Mouse (Mus musculus) CH12.LX (cell line): ENCODE measurements around the gene Kctd17. TPM values are rescaled to one million over a fixed set of nuclear protein-coding genes. Genes with fewer than 3 reads are reported as not detected.

Experiments
- DNase-seq: peaks from one replicate; pipeline ENCODE4 v3.0.0-alpha.2; 2013; ENCODE audit errors: extremely low read depth
- H3K27ac ChIP-seq: 2 replicates; pipeline ENCODE4 v1.5.1; 2012; ENCODE audit warnings: low read depth, mild to moderate bottlenecking, control low read depth, moderate library complexity; ENCODE audit not compliant: insufficient read depth
- H3K27me3 ChIP-seq: replicated peaks from 2 replicates; pipeline ENCODE3; 2012; ENCODE audit warnings: inconsistent platforms
- H3K36me3 ChIP-seq, 2 experiments: replicated peaks in 1 of 2; 2 replicates each; pipeline versions ENCODE3 to v1.6.1; 2012; ENCODE audit warnings: inconsistent platforms in 1 of 2, low read length in 1 of 2, mild to moderate bottlenecking in 1 of 2, mixed read lengths in 1 of 2, moderate library complexity in 1 of 2; ENCODE audit not compliant: control insufficient read depth in 1 of 2, insufficient read depth in 1 of 2
- H3K4me1 ChIP-seq, 2 experiments: 2 replicates each; pipeline ENCODE4 v1.6.1; 2012; ENCODE audit warnings: inconsistent platforms in 1 of 2, moderate library complexity in 1 of 2; ENCODE audit not compliant: insufficient read depth in 2 of 2, control insufficient read depth in 1 of 2
- H3K4me2 ChIP-seq: 2 replicates; pipeline ENCODE4 v1.6.1; 2012; ENCODE audit warnings: low read depth, mild to moderate bottlenecking, control low read depth; ENCODE audit not compliant: poor library complexity, insufficient read depth, severe bottlenecking
- H3K4me3 ChIP-seq, 3 experiments: fragments of 150-350 bp in 1 of 3; sonication (generic) in 1 of 3; replicated peaks in 1 of 3; 2 replicates each; pipeline versions ENCODE3 to v1.5.1; 2011 to 2012; ENCODE audit warnings: low read depth in 2 of 3, low read length in 2 of 3, mild to moderate bottlenecking in 2 of 3, moderate library complexity in 2 of 3, control low read depth in 1 of 3, improper control_type of control experiment in 1 of 3, inconsistent platforms in 1 of 3, mixed read lengths in 1 of 3; ENCODE audit not compliant: poor library complexity in 1 of 3
- H3K79me2 ChIP-seq: replicated peaks from 2 replicates; pipeline ENCODE4 v1.6.1; 2012; ENCODE audit warnings: mild to moderate bottlenecking, moderate library complexity; ENCODE audit not compliant: control insufficient read depth, poor library complexity, insufficient read depth, severe bottlenecking; ENCODE audit errors: extremely low read depth
- H3K9ac ChIP-seq: 2 replicates; pipeline ENCODE4 v1.6.1; 2012; ENCODE audit warnings: low read depth, mild to moderate bottlenecking, control low read depth, moderate library complexity; ENCODE audit not compliant: insufficient read depth
- H3K9me3 ChIP-seq: replicated peaks from 2 replicates; pipeline ENCODE3; 2012; ENCODE audit warnings: low read length, inconsistent platforms, mixed read lengths
- CHD1 ChIP-seq: IDR thresholded peaks from 2 replicates; pipeline ENCODE4 v1.6.1; 2012; ENCODE audit warnings: low read depth, low read length, improper control_type of control experiment, inconsistent platforms
- CHD2 ChIP-seq: IDR thresholded peaks from 2 replicates; pipeline ENCODE4 v1.6.1; 2011; ENCODE audit warnings: low read length, improper control_type of control experiment
- CTCF ChIP-seq, 2 experiments: IDR thresholded peaks in 1 of 2; conservative IDR thresholded peaks in 1 of 2; 2 replicates each; pipeline ENCODE4 v1.5.1; 2011 to 2012; ENCODE audit warnings: low read depth in 2 of 2, low read length in 2 of 2, improper control_type of control experiment in 1 of 2, inconsistent platforms in 1 of 2, mild to moderate bottlenecking in 1 of 2, moderate library complexity in 1 of 2
- E2F4 ChIP-seq: IDR thresholded peaks from 2 replicates; pipeline ENCODE4 v1.6.1; 2011; ENCODE audit warnings: low read depth, low read length, improper control_type of control experiment; ENCODE audit not compliant: insufficient replicate concordance
- EP300 ChIP-seq: IDR thresholded peaks from 2 replicates; pipeline ENCODE4 v1.6.1; 2011; ENCODE audit warnings: low read length, improper control_type of control experiment
- ETS1 ChIP-seq: conservative IDR thresholded peaks from 2 replicates; pipeline ENCODE4 v1.6.1; 2012; ENCODE audit warnings: low read depth, mild to moderate bottlenecking, inconsistent platforms, low read length, improper control_type of control experiment, moderate library complexity
- IRF4 ChIP-seq: IDR thresholded peaks from 2 replicates; pipeline ENCODE4 v1.6.1; 2014; ENCODE audit warnings: low read depth, mild to moderate bottlenecking, inconsistent platforms, low read length, improper control_type of control experiment
- JUND ChIP-seq: conservative IDR thresholded peaks from 2 replicates; pipeline ENCODE4 v1.6.1; 2011; ENCODE audit warnings: low read depth, low read length, improper control_type of control experiment
- MAZ ChIP-seq: IDR thresholded peaks from 2 replicates; pipeline ENCODE4 v1.6.1; 2012; ENCODE audit warnings: low read depth, mild to moderate bottlenecking, inconsistent platforms, low read length, improper control_type of control experiment, moderate library complexity
- MEF2A ChIP-seq: IDR thresholded peaks from 2 replicates; pipeline ENCODE4 v1.6.1; 2014; ENCODE audit warnings: low read depth, mild to moderate bottlenecking, inconsistent platforms, low read length, improper control_type of control experiment, borderline replicate concordance
- MYC ChIP-seq: IDR thresholded peaks from 2 replicates; pipeline ENCODE4 v1.6.1; 2011; ENCODE audit warnings: low read depth, mild to moderate bottlenecking, improper control_type of control experiment, low read length
- NELFE ChIP-seq: IDR thresholded peaks from 2 replicates; pipeline ENCODE4 v1.6.1; 2011; ENCODE audit warnings: low read depth, low read length, improper control_type of control experiment
- POLR2AphosphoS2 ChIP-seq: IDR thresholded peaks from 2 replicates; pipeline ENCODE4 v1.6.1; 2011; ENCODE audit warnings: low read depth, low read length, improper control_type of control experiment
- RAD21 ChIP-seq: IDR thresholded peaks from 2 replicates; pipeline ENCODE4 v1.6.1; 2011; ENCODE audit warnings: low read depth, mild to moderate bottlenecking, low read length, improper control_type of control experiment, moderate library complexity
- SIN3A ChIP-seq: IDR thresholded peaks from 2 replicates; pipeline ENCODE4 v1.6.1; 2012; ENCODE audit warnings: low read length, improper control_type of control experiment, inconsistent platforms
- SMC3 ChIP-seq: IDR thresholded peaks from 2 replicates; pipeline ENCODE4 v1.6.1; 2011; ENCODE audit warnings: low read depth, low read length, improper control_type of control experiment
- UBTF ChIP-seq: IDR thresholded peaks from 2 replicates; pipeline ENCODE4 v1.6.1; 2012; ENCODE audit warnings: low read depth, mild to moderate bottlenecking, inconsistent platforms, low read length, improper control_type of control experiment, moderate library complexity
- USF1 ChIP-seq: IDR thresholded peaks from 2 replicates; pipeline ENCODE4 v1.6.1; 2014; ENCODE audit warnings: low read depth, mild to moderate bottlenecking, inconsistent platforms, low read length, improper control_type of control experiment
- ZC3H11A ChIP-seq: IDR thresholded peaks from 2 replicates; pipeline ENCODE4 v1.6.1; 2012; ENCODE audit warnings: low read depth, mild to moderate bottlenecking, inconsistent platforms, low read length, improper control_type of control experiment
- dilution Hi-C: fragments of 300-500 bp; cut with MboI; formaldehyde crosslinking; loops from 2 replicates; pipeline ENCODE4 v1.14.3; 2020; ENCODE audit warnings: low sequenced_read_pairs; ENCODE audit not compliant: extremely low pct_unique_long_range_greater_than_20kb, extremely low pct_ligation_motif_present
- in situ Hi-C: fragments of 300-500 bp; cut with MboI; formaldehyde crosslinking; loops from 3 replicates; pipeline ENCODE4 v1.14.3; 2019; ENCODE audit warnings: low sequenced_read_pairs, low pct_ligation_motif_present, low pct_unique_long_range_greater_than_20kb, mixed read lengths
- polyA plus RNA-seq: library from polyadenylated mRNA; unstranded; fragments of >175 nt; gene quantifications from 2 replicates; pipeline ENCODE4 v1.2.1, GENCODE M21; 2012; ENCODE audit warnings: low read depth; ENCODE audit not compliant: insufficient read length
- total RNA-seq, 2 experiments: library from RNA; depleted of rRNA; stranded (reverse); fragments of 300-350 nt in 1 of 2; fragments of >200 nt in 1 of 2; gene quantifications; 2 replicates each; pipeline ENCODE4 v1.2.3; 2012 to 2014

Gene Kctd17
- total and polyA plus RNA-seq, 3 experiments: not detected

DNA sequence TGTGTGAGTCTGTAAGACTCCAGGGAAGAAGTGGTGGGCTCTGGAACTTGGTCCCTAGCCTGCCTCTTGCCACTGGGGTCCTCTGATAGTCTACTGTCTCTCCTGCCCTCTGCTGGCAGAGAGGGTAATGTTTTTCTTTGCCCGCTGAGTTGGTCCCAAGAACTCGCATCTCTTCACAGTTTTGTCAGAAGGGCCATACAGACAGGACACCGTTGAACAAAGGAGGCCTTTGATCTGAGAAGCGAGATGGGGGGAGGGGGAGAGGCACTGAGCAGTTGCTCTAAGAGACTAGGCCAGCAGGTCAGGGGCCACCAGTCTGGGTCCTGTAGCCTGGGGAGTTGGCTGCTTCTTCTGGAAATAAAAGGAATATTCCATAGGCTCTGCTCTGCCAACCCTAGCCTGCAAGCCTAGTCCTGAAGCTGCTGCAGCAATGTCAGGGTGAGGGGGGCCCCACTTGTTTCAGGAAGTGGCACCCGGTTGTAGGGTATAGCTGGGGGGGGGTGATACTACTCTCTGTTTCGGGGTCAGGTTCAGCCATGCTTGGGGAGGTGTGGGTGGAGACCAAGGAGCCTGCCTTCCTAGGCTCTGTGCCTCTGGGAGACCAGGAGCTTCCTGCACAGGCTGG lies 6.6 kb downstream of the Kctd17 start:
- no peak overlapping the region for H3K9ac ChIP-seq
- no peaks in the 10 kb centered on the region for H3K79me2 ChIP-seq
- peak; percentile 47 for DNase-seq

GRCm38 (mm10) chr15:78435681-78436080 lies 7.3 kb downstream of the Kctd17 start:
- dilution Hi-C loops (no loop called here), in situ Hi-C loops (loop anchor here (25.0 kb wide), 1 partner anchor 302 kb away; no protein-coding TSS in a partner anchor)
- Histone ChIP-seq H3K4me2 (no peak overlapping the region), H3K9me3 (no peaks in the 10 kb centered on the region), H3K9ac (no peak overlapping the region), H3K4me1 (peaks cover 20 to 48% of the 10 kb centered on the region in 2 experiments), H3K27ac (no peak overlapping the region), H3K79me2 (no peaks in the 10 kb centered on the region), H3K36me3 (no peaks in the 10 kb centered on the region), H3K27me3 (peaks cover 54% of the 10 kb centered on the region), H3K4me3 (no peak overlapping the region)
- TF ChIP-seq EP300 (no peak), USF1 (0 out of 2 replicates have a peak, but pooled peaks have one; percentile 9), UBTF (no peak)
- DNase-seq: no peak

More for the DNA sequence above, 6.6 kb downstream of the Kctd17 start:
- Histone ChIP-seq H3K4me2 (no peak overlapping the region), H3K27ac (no peak overlapping the region), H3K4me3 (no peak overlapping the region), H3K9me3 (no peaks in the 10 kb centered on the region), H3K36me3 (no peaks in the 10 kb centered on the region), H3K4me1 (peaks cover 21 to 48% of the 10 kb centered on the region in 2 experiments), H3K27me3 (peaks cover 54% of the 10 kb centered on the region)
- dilution Hi-C loops: no loop called here
- TF ChIP-seq CTCF (conservative IDR thresholded peaks at IDR 0.05 in 1 of 2, IDR thresholded peaks at IDR 0.05 in 1 of 2; ENCODE audit: low read depth in 2 of 2, low read length in 2 of 2) (peak; percentile 59 to 73), SIN3A (no peak), E2F4 (no peak), RAD21 (peak; percentile 57), CHD1 (no peak), ZC3H11A (no peak), SMC3 (peak; percentile 62), JUND (no peak)
- in situ Hi-C loops: loop anchor here (25.0 kb wide), 1 partner anchor 302 kb away; no protein-coding TSS in a partner anchor

DNA sequence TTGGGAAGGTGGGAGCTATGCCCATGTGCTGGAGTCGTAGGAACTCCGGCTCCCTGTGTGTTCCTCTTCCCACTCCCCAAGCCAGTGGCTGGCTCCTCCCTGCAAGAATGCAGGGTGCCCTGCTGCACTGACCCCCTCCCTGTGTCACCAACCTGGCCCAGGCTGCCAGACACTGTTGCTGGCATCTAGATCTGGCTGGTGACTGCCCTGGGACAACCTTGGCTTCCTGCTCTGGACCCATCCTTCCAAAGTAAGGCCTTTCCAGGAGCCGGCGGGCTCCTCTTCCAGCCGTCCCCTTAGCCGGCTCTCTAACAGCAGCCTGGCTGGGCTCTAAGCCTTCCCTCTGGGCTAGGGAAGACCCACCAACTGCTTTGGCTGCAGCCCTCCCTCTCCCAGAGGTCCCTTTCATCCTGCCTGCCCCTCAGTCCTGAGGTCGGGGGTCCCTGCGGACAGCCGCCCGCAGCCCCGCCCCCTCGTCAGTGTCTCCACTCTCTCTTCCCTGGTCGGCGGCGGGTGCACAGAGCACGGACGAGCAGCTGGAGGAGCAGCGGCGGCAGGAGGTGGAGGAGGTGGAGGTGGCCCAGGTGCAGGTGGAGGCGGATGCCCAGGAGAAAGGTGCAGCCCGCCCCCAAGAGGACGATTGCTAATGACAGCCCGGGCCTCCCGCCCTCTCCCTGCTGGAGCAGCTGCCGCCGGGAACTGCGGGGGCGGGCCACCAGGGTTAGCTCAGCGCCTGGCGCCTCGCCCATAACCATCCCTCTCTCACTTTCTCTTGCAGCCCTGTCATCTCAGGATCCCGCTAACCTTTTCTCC lies 8.2 kb downstream of the Kctd17 start:
- H3K36me3 ChIP-seq: no peaks in the 10 kb centered on the region
- no peak for DNase-seq
- peak overlapping the region in 1 of 3 experiments; percentile 6 for H3K4me3 ChIP-seq
- H3K4me2 ChIP-seq: peak overlapping the region; percentile 42; the same call in 1 of the 2 replicates
- dilution Hi-C loops: no loop called here
- H3K27me3 ChIP-seq: peaks cover 59% of the 10 kb centered on the region
- TF ChIP-seq CHD2: no peak
- TF ChIP-seq CHD1: no peak
- TF ChIP-seq IRF4: no peak
- no peak for TF ChIP-seq NELFE
- TF ChIP-seq MAZ: no peak
- TF ChIP-seq SIN3A: no peak
- no peak for TF ChIP-seq POLR2AphosphoS2
- TF ChIP-seq MYC: no peak
- no peak for TF ChIP-seq MEF2A
- TF ChIP-seq ETS1: no peak
- no peak for TF ChIP-seq E2F4
- no peak overlapping the region for H3K9ac ChIP-seq
- no peaks in the 10 kb centered on the region for H3K79me2 ChIP-seq
- in situ Hi-C loops: loop anchor here (25.0 kb wide), 1 partner anchor 301 kb away; no protein-coding TSS in a partner anchor
- H3K4me1 ChIP-seq: peaks cover 18 to 48% of the 10 kb centered on the region in 2 experiments
- H3K27ac ChIP-seq: no peak overlapping the region
- H3K9me3 ChIP-seq: no peaks in the 10 kb centered on the region
